Mouse (Mus musculus) neural tube, embryonic 13.5 days (tissue): ENCODE results near the gene Stat5b. TPM values are rescaled to one million over a fixed set of nuclear protein-coding genes. Genes with fewer than 3 reads are reported as not detected.

Source experiments
- ATAC-seq: fragments of 200-750 bp; cut with Nextera tagmentation; 2 replicates; pipeline ENCODE4 v1.8.0; 2017; ENCODE audit warnings: low read depth, mild to moderate bottlenecking, moderate TSS enrichment, moderate library complexity
- H3K27ac ChIP-seq: fragments of 300-500 bp; sonication (generic); replicated peaks from 2 replicates; pipeline ENCODE4 v1.5.1; 2015; ENCODE audit warnings: moderate library complexity, mild to moderate bottlenecking, inconsistent platforms
- H3K27me3 ChIP-seq: fragments of 300-500 bp; sonication (generic); 2 replicates; pipeline ENCODE4 v1.6.1; 2015; ENCODE audit warnings: mild to moderate bottlenecking, inconsistent platforms
- H3K36me3 ChIP-seq: fragments of 300-500 bp; sonication (generic); 2 replicates; pipeline ENCODE4 v1.6.1; 2015; ENCODE audit warnings: mild to moderate bottlenecking, inconsistent platforms
- H3K4me1 ChIP-seq: fragments of 300-500 bp; sonication (generic); replicated peaks from 2 replicates; pipeline ENCODE4 v1.6.1; 2015; ENCODE audit warnings: inconsistent platforms
- H3K4me2 ChIP-seq: fragments of 300-500 bp; sonication (generic); 2 replicates; pipeline ENCODE4 v1.6.1; 2015; ENCODE audit warnings: inconsistent platforms, mild to moderate bottlenecking, moderate library complexity
- H3K4me3 ChIP-seq: fragments of 300-500 bp; sonication (generic); 2 replicates; pipeline ENCODE4 v1.5.1; 2015; ENCODE audit warnings: mild to moderate bottlenecking, inconsistent platforms
- H3K9ac ChIP-seq: fragments of 300-500 bp; sonication (generic); 2 replicates; pipeline ENCODE4 v1.6.1; 2015; ENCODE audit warnings: moderate library complexity, mild to moderate bottlenecking, inconsistent platforms
- H3K9me3 ChIP-seq: fragments of 300-500 bp; sonication (generic); 2 replicates; pipeline ENCODE4 v1.6.1; 2016; ENCODE audit warnings: inconsistent platforms
- WGBS: fragments of 180-500 bp; shearing (Covaris S2); methylation state at CpG from one replicate; pipeline ENCODE4 v1.1.7; 2015; 5-methylcytosine and 5-hydroxymethylcytosine counted together
- polyA plus RNA-seq: library from polyadenylated mRNA; unstranded; fragments of >200 nt; fragmentation: Nextera tagmentation; extraction: Ambion mirVana; gene quantifications from 2 replicates; pipeline ENCODE4 v1.2.1, GENCODE M21; 2015

Stat5b gene
- polyA plus RNA-seq, 1 experiment from 2014 or later = 17.2 TPM

- Histone ChIP-seq H3K4me1 (peaks cover 25% of the 10 kb centered on the region), H3K9me3 (no peaks in the 10 kb centered on the region), H3K36me3 (peaks cover 28% of the 10 kb centered on the region), H3K27ac (no peak overlapping the region), H3K4me2 (peak overlapping the region; percentile 92), H3K4me3 (peak overlapping the region; percentile 99), H3K27me3 (peaks cover 5% of the 10 kb centered on the region; the same call in 1 of the 2 replicates), H3K9ac (peak overlapping the region; percentile 96; the same call in 1 of the 2 replicates)
- WGBS = 83% methylated on average over 4 of the region's 4 CpGs
- no peak for ATAC-seq
Measured at GRCm38 (mm10) chr11:100736746-100737080, 113.8 kb downstream of the Stat5b start.

GRCm38 (mm10) chr11:100735954-100736745, 114.4 kb downstream of the Stat5b start:
- Histone ChIP-seq H3K27me3 (peaks cover under 1% of the 10 kb centered on the region; the same call in 1 of the 2 replicates), H3K36me3 (peaks cover 22% of the 10 kb centered on the region), H3K9ac (peak overlapping the region; percentile 12; the same call in 1 of the 2 replicates), H3K4me2 (peak overlapping the region; percentile 92; the same call in 1 of the 2 replicates), H3K4me3 (peak overlapping the region; percentile 99; the same call in 1 of the 2 replicates), H3K4me1 (peaks cover 25% of the 10 kb centered on the region), H3K27ac (no peak overlapping the region), H3K9me3 (no peaks in the 10 kb centered on the region)
- WGBS = 75% methylated on average over 14 of the region's 14 CpGs
- ATAC-seq = no peak

- Histone ChIP-seq H3K9me3 (no peaks in the 10 kb centered on the region), H3K27ac (no peak overlapping the region), H3K27me3 (no peaks in the 10 kb centered on the region), H3K9ac (0 out of 2 replicates have a peak overlapping the region, but pooled peaks have one; percentile 12), H3K4me3 (peak overlapping the region; percentile 99; the same call in 1 of the 2 replicates), H3K4me2 (no peak overlapping the region), H3K4me1 (peaks cover 25% of the 10 kb centered on the region), H3K36me3 (peaks cover 18% of the 10 kb centered on the region)
- 94% methylated on average over 9 of the region's 9 CpGs for WGBS
- no peak for ATAC-seq
Measured at GRCm38 (mm10) chr11:100735134-100735865, 115.2 kb downstream of the Stat5b start.

Other genes with a start within 250 kb of the Stat5b start
- 109 and 112 TPM in 2 replicates for gene Nkiras2, start 231.5 kb downstream of the Stat5b start, polyA plus RNA-seq
- gene Dnajc7, start 230.6 kb downstream of the Stat5b start, polyA plus RNA-seq = 304 and 317 TPM in 2 replicates
- gene Zfp385c, start 158.3 kb downstream of the Stat5b start, polyA plus RNA-seq = 0.10 and 0.21 TPM in 2 replicates
- 2.1 and 4.1 TPM in 2 replicates for gene Dhx58, start 146.5 kb downstream of the Stat5b start, polyA plus RNA-seq
- gene Kat2a, start 138.3 kb downstream of the Stat5b start, polyA plus RNA-seq = 54.7 TPM in 2 replicates
- gene Hspb9, start 136.9 kb downstream of the Stat5b start, polyA plus RNA-seq = 0.43 TPM in 1 of 2 replicates, not detected in the other
- 30.0 and 35.1 TPM in 2 replicates for gene Rab5c, start 112.5 kb downstream of the Stat5b start, polyA plus RNA-seq
- gene Kcnh4, start 90.8 kb downstream of the Stat5b start, polyA plus RNA-seq = 4.8 and 5.3 TPM in 2 replicates
- gene Hcrt, start 87.8 kb downstream of the Stat5b start, polyA plus RNA-seq = 0.56 TPM in 1 of 2 replicates, not detected in the other
- gene Ghdc, start 79.8 kb downstream of the Stat5b start, polyA plus RNA-seq = 4.7 and 5.0 TPM in 2 replicates
- 1.6 and 1.9 TPM in 2 replicates for gene Stat5a, start 8.6 kb upstream of the Stat5b start, polyA plus RNA-seq
- gene Stat3, start 88.8 kb upstream of the Stat5b start, polyA plus RNA-seq = 72.3 and 82.3 TPM in 2 replicates
- 46.7 and 49.3 TPM in 2 replicates for gene Cavin1, start 120.2 kb upstream of the Stat5b start, polyA plus RNA-seq
- 111 and 121 TPM in 2 replicates for gene Atp6v0a1, start 158.7 kb upstream of the Stat5b start, polyA plus RNA-seq
- 9.0 and 9.4 TPM in 2 replicates for gene Naglu, start 219.3 kb upstream of the Stat5b start, polyA plus RNA-seq
- 0.37 and 0.47 TPM in 2 replicates for gene Hsd17b1, start 227.7 kb upstream of the Stat5b start, polyA plus RNA-seq
- 39.9 and 45.5 TPM in 2 replicates for gene Coasy, start 231.8 kb upstream of the Stat5b start, polyA plus RNA-seq
- 87.3 and 96.9 TPM in 2 replicates for gene Mlx, start 236.6 kb upstream of the Stat5b start, polyA plus RNA-seq
- gene Psmc3ip, start 244.7 kb upstream of the Stat5b start, polyA plus RNA-seq = 20.5 and 23.7 TPM in 2 replicates